Mouse (Mus musculus) bone marrow macrophage, adult 2 months (primary cell): ENCODE data around the gene Maml2.

Experiments used
- CTCF ChIP-seq: IDR thresholded peaks from 2 replicates; pipeline ENCODE4 v1.5.1; 2012; ENCODE audit warnings: low read depth, mild to moderate bottlenecking, low read length, moderate library complexity
- POLR2A ChIP-seq: IDR thresholded peaks from 2 replicates; pipeline ENCODE4 v1.6.1; 2012; ENCODE audit warnings: mild to moderate bottlenecking, low read depth, low read length, borderline replicate concordance

- no peak for TF ChIP-seq CTCF
- TF ChIP-seq POLR2A: no peak
Observed at GRCm38 (mm10) chr9:13454651-13455123, 156.9 kb downstream of the Maml2 start.
